Mouse (Mus musculus) gastrocnemius, postnatal 4 days (tissue): ENCODE data around the gene Olfml1. TPM values are rescaled to one million over a fixed set of nuclear protein-coding genes. Genes with fewer than 3 reads are reported as not detected.

Experiments used
- total RNA-seq, 2 experiments: library from RNA; stranded (reverse); gene quantifications; 2 replicates each; pipeline ENCODE4 v1.2.3; 2021

Gene Olfml1
- total RNA-seq, 2 experiments from 2014 or later, result 21.2 to 21.9 TPM

Other genes starting within 250 kb of the Olfml1 start
- gene Syt9, start 196.7 kb upstream of the Olfml1 start, total RNA-seq, result 1 to 10 TPM; 3.2 to 3.3 TPM
- 10 to 100 TPM; 24.4 to 25.7 TPM for gene Ppfibp2, start 27.8 kb downstream of the Olfml1 start, total RNA-seq
- gene 5330417H12Rik, start 57.7 kb downstream of the Olfml1 start, total RNA-seq, result not detected
- gene Cyb5r2, start 190.6 kb downstream of the Olfml1 start, total RNA-seq, result under 1 TPM in 1 of 2 experiments, not detected in 1; 0.25 TPM
- gene Ovch2, start 233.8 kb downstream of the Olfml1 start, total RNA-seq, result not detected
- gene Olfr467, start 244.8 kb downstream of the Olfml1 start, total RNA-seq, result not detected